Mouse (Mus musculus) T-helper 2 cell (primary cell): ENCODE results near the gene Nsmf.

Experiments used
- in situ Hi-C: fragments of 300-600 bp; cut with MboI, MseI; formaldehyde crosslinking; loops from one replicate; pipeline ENCODE4 v1.15.1; 2025; ENCODE audit warnings: high pct_unique_total_duplicates

Nsmf gene

DNA sequence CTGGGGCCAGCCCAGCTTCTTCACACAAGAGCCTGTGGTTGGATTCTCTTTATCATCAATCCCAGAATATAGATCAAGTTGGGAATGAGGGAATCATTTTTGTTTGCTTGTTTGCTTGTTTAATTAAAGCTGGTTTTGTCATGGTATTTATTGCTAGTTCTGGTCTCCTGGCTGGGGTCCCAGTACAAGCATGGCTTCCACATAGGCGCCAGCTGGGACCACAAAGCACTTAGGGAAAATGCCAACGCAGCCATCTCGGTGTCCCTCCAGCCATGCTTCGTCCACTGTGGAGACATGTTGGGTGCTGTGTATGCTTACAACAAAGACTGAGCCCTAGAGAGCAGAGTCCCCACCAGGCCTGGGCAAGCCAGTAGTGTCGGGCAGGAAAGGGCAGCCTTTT lies 31.4 kb downstream of the Nsmf start:
- in situ Hi-C loops: no loop called here

GRCm38 (mm10) chr2:25087842-25088241 lies 33.7 kb downstream of the Nsmf start:
- in situ Hi-C loops: no loop called here

DNA sequence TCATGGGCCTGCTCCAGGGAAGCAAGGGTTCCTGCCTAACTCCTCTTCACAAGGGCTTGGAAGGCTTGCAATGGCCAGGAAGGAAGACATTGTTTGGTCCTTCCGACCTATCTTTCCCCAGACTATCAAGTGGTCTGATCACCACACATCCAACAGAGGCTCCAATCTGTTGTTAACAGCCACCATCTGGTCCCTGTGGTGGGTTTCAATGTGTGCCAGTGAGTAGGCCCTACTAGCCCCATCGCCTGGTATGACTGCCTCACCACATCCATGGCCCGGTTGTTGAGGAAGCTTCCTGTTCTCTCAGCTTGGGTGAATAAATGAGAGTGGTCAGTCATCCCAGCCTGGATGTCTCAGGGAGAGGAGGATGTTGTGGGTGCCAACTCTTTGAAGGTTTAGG lies 34.5 kb downstream of the Nsmf start:
- in situ Hi-C loops: no loop called here

DNA sequence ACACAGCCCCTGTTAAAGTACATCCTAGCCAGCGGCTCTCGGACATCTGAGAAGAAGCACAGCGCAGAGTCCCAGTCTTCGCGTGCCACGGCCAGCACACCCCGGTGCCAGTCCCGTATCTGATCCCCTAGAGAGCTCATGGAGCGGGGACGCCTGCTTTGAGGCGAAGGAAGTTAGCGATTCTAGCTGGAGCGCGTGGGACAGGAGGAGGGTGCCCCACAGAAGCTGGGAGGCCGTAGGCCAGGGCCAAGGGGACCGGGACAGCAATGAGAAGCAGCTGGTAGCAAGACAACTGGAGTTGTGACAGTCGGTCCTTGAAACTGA lies 40.6 kb downstream of the Nsmf start:
- in situ Hi-C loops: no loop called here

DNA sequence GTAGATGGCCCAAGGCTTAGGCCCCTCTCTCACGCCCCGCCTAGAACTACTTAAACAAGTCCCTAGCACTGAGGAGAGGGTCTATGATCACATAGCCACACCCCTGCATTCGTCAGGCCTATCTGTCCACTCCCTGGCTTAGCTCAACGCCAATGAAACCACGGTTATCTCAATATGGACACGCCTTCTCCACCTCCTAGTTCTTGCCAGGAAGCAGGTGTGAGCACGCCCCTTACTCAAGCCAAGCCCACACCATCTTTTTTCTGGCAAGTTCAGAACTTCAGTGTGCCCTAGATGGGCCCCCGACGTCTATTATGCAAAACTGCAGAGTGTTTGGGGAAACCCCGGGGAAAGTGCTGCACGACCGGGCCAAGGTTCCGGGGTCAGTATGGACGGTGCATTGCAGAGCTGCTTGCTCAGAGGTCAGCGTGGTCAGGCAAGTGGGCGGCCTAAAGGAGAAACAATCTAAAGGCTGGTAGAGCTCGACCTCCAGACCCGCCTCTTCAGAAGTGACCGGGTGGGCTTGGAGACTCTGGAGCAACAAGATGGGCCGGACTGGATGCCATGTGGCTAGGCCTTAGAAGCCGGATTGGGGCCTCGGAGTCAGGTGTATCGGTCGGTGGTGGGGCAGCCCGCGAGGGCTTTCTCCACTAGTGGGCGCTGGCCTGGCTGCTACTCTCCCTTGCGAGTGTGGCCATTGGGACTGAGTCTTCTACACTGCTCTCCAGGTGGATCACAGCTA lies 41.1 kb downstream of the Nsmf start, which contains the start of gene Noxa1:
Gene Noxa1 (minus strand): TSS at position 41 of the 742 bp plus-strand sequence.
- in situ Hi-C loops: no loop called here

- in situ Hi-C loops: no loop called here
These were observed 44.0 kb downstream of the Nsmf start for GRCm38 (mm10) chr2:25098005-25098615.

DNA sequence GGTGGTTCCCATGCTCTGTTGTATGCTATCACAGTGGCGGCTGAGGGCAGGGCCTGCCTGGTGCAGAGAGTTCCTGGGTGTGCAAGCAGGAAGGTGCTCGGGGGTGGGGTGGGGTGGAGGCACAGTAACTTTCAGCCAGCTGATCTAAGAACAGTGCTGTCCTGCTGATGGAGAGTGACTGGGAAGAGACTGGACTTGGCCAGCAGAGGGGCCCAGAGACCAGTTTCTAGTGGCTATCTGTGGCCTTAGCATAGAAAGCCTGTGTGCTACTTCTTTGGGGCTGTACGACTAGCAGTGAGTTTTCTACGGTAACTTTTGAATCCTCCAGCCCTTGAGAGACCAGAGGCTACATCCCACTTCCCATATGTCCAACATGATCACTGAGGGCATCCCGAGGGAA lies 44.8 kb downstream of the Nsmf start:
- in situ Hi-C loops: no loop called here

DNA sequence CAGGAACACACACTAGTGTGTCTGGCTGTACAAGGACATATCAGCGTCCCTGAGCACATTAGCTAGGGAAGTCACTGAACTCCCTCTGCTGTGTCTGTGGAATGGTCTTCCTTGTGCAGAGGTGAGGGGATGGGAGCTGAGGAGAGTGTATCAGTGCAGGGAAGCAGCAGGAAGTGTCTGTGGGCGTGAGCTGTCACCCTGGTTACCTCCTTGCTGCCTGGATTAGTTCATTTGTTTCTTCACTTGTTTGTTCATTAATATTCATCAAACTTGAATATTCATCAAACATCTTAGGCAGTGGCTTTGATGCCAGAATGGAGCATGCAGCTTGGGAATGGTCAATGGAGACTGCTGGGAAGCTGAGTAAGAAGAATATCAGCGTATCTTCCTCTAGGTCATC lies 45.5 kb downstream of the Nsmf start:
- in situ Hi-C loops: no loop called here

GRCm38 (mm10) chr2:25104122-25104521 lies 50.0 kb downstream of the Nsmf start:
- in situ Hi-C loops: no loop called here

DNA sequence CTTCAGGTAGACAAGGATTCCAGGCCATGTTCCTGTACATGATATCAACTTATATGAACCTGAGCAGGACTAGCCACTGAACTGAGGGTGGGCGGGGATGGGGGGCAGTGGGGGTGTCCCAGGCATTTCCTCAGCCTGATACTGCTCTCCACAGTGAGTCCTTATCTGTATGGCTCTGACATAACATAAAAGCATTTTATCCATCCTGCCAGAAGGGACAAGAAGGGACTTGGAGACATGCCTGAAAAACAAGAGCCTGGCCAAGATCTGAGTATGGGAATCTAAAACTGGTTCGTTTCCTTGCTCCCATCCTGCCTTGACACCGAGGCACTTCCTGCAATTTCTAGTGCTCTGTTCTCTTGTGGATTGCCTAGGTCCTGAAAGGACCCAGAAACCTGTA lies 51.9 kb downstream of the Nsmf start:
- in situ Hi-C loops: no loop called here

GRCm38 (mm10) chr2:25109487-25109886 lies 55.3 kb downstream of the Nsmf start:
- in situ Hi-C loops: no loop called here

DNA sequence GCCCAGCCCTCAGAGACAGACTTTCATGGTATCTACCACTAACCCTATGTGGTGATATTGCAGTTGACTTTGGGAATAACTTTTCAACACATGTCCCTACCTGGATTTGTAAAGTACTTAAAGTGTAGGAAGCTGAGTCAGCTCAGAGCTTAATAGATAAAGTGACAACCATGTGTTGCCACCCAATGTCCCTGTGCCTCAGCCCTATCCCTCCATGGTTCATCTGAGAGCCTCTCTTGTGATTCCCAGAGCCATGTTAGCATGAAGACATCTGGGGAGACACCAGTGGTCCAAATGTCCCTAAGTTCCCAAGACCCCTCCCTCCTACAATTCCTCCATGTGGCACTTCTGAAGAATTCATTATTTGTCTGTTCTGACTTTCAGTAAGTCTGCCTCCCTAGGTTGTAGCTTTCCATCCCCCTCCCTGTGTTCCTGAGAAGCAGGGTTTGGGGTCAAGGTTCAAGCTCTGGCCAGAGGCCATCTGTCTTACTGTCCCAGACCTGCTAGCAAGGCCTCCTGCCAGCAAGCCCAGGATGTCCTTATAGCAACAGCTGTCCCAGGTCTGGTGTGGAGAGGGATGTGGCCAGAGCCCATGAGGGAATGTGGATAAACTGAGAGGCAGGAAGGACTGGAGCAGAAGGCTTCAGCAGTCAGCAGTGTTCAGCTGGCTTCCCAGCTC lies 56.5 kb downstream of the Nsmf start:
- in situ Hi-C loops: no loop called here

DNA sequence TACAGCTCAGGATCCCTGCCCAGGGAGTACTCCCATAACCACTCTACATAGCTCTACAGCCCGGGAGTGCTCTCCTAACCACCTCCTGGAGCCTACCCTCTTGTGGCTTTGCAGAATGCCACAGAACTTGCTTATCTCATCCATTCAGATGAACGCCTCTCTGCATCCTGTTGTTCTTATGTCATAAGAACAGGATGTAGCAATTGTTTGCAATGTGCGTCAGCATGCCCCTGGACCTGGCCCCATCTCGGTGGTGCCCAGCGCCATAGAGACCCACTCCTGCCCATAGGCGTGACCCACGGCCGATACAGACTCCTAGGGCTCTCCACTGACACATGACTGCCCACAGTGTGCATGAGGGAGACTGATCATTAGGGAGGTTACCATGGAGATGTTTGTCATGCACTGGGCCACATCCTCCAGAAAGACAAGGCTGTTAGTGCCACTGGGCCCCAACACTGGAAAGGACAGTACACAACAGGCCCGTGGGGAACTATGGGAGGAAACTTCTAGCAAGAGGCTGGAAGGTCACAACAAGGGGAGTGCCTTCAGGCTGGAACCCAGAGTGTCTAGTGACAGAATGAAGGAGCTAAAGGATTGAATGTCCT lies 57.1 kb downstream of the Nsmf start:
- in situ Hi-C loops: no loop called here
